Mouse (Mus musculus) liver, embryonic 14.5 days (tissue): Measurements from ENCODE around the gene N4bp1. TPM values are rescaled to one million over a fixed set of nuclear protein-coding genes. Genes with fewer than 3 reads are reported as not detected.

Experiments
- ATAC-seq: fragments of 200-750 bp; cut with Nextera tagmentation; 2 replicates; pipeline ENCODE4 v1.8.0; 2017; ENCODE audit warnings: moderate number of reproducible peaks, mild to moderate bottlenecking, moderate library complexity; ENCODE audit not compliant: insufficient read depth
- DNase-seq, 3 experiments: peaks; one replicate each; pipeline ENCODE4 v3.0.0-alpha.2; 2012 to 2013; ENCODE audit warnings: low read depth in 3 of 3, low spot score in 3 of 3
- H3K27ac ChIP-seq: fragments of 300-500 bp; sonication (generic); 2 replicates; pipeline ENCODE4 v1.5.1; 2014; ENCODE audit warnings: moderate library complexity, mild to moderate bottlenecking, control low read depth, inconsistent platforms
- H3K27me3 ChIP-seq: fragments of 300-500 bp; sonication (generic); 2 replicates; pipeline ENCODE4 v1.6.1; 2014; ENCODE audit warnings: mild to moderate bottlenecking, low read length, moderate library complexity; ENCODE audit not compliant: control insufficient read depth, insufficient read depth
- H3K36me3 ChIP-seq: fragments of 300-500 bp; sonication (generic); replicated peaks from 2 replicates; pipeline ENCODE4 v1.6.1; 2014; ENCODE audit warnings: low read depth; ENCODE audit not compliant: control insufficient read depth, insufficient read depth
- H3K4me1 ChIP-seq, 2 experiments: fragments of 200-500 bp in 1 of 2; fragments of 300-500 bp in 1 of 2; sonication (generic) in 1 of 2; replicated peaks; 2 replicates each; pipeline ENCODE4 v1.6.1; 2012 to 2014; ENCODE audit warnings: antibody characterized with exemption in 1 of 2, inconsistent platforms in 1 of 2, low read length in 1 of 2; ENCODE audit not compliant: control insufficient read depth in 2 of 2, insufficient read depth in 2 of 2
- H3K4me2 ChIP-seq: fragments of 300-500 bp; sonication (generic); 2 replicates; pipeline ENCODE4 v1.6.1; 2014; ENCODE audit warnings: low read depth, mild to moderate bottlenecking, control low read depth, moderate library complexity
- H3K4me3 ChIP-seq, 2 experiments: fragments of 200-500 bp in 1 of 2; fragments of 300-500 bp in 1 of 2; sonication (generic) in 1 of 2; 2 replicates each; pipeline ENCODE4 v1.5.1; 2012 to 2014; ENCODE audit warnings: low read depth in 2 of 2, low read length in 2 of 2, mild to moderate bottlenecking in 2 of 2, control low read depth in 1 of 2, inconsistent platforms in 1 of 2, moderate library complexity in 1 of 2; ENCODE audit not compliant: insufficient read depth in 1 of 2
- H3K9ac ChIP-seq: fragments of 300-500 bp; sonication (generic); replicated peaks from 2 replicates; pipeline ENCODE4 v1.6.1; 2014; ENCODE audit warnings: mild to moderate bottlenecking, control low read depth, moderate library complexity
- H3K9me3 ChIP-seq: fragments of 300-500 bp; sonication (generic); 2 replicates; pipeline ENCODE4 v1.6.1; 2016; ENCODE audit warnings: low read length, mixed read lengths; ENCODE audit not compliant: control insufficient read depth
- CTCF ChIP-seq: IDR thresholded peaks from 2 replicates; pipeline ENCODE4 v1.5.1; 2016; ENCODE audit warnings: antibody characterized with exemption, low read depth, control low read depth
- EP300 ChIP-seq: IDR thresholded peaks from 2 replicates; pipeline ENCODE4 v1.6.1; 2016; ENCODE audit warnings: antibody characterized with exemption, low read depth
- WGBS: fragments of 180-500 bp; shearing (Covaris S2); extraction: QIAGEN DNeasy Blood & Tissue Kit; methylation state at CpG from one replicate; pipeline ENCODE4 v1.1.7; 2014; ENCODE audit not compliant: insufficient replicate concordance; 5-methylcytosine and 5-hydroxymethylcytosine counted together
- polyA plus RNA-seq, 2 experiments: library from polyadenylated mRNA; depleted of rRNA in 1 of 2; stranded (reverse) in 1 of 2; unstranded in 1 of 2; fragments of >200 nt; fragmentation: Nextera tagmentation in 1 of 2; extraction: Ambion mirVana in 1 of 2; gene quantifications; 2 replicates each; pipeline versions ENCODE4 v1.2.1 to v1.2.3; 2012 to 2014

N4bp1 gene
- polyA plus RNA-seq, 2 experiments = 2.1 to 3.1 TPM

DNA sequence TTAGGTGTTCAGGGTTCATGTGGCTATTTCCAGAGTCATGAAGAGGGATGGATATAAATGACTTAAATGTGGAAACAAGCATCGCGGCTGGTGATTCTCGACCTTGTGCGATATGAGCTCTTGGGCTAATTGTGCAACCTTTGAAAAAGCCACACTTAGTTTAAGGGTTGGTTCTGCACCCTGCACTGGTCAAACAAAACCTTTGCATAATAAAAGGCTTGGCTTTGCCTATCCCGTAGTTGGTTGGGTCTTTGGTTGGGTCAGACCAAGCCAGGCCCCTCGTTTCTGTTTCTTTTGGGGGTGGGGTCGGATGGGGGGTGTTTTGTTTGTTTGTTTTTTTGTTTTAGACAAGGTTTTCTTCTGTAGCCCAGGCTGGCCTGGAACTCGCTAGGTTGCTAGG is 17.6 kb upstream of the N4bp1 start:
- H3K4me1 ChIP-seq = peaks cover 0 to 8% of the 10 kb centered on the region in 2 experiments; a peak in 2 of 4 replicates
- H3K4me3 ChIP-seq = no peak overlapping the region
- DNase-seq (no peak), ATAC-seq (no peak)
- WGBS = 65% methylated on average over 8 of the region's 8 CpGs
- no peaks in the 10 kb centered on the region for H3K27me3 ChIP-seq
- H3K4me2 ChIP-seq = no peak overlapping the region
- H3K9ac ChIP-seq = no peak overlapping the region
- H3K27ac ChIP-seq = no peak overlapping the region
- no peak for TF ChIP-seq CTCF
- no peak for TF ChIP-seq EP300
- H3K36me3 ChIP-seq = no peaks in the 10 kb centered on the region
- H3K9me3 ChIP-seq = no peaks in the 10 kb centered on the region

DNA sequence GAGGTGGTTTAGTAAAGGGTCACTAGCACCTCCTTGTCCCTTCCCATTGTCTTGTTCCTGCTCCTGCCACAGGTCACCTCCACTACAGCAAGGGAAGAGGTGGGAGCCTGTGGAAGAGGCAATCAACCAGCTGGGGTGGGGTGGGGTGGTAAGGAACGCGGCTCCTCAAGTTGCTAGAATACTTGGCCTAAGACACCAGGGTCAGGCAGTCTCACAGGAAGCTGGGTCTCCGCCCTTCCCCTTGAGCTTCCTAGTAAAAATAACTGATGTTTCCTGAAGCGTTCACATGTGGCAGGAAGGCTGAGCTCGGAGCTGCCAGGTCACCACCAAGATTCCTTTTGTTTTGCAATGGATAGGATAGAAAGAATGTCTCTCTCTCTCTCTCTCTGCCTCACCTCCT is 16.9 kb upstream of the N4bp1 start:
- H3K9ac ChIP-seq = no peak overlapping the region
- no peak for TF ChIP-seq EP300
- no peak for TF ChIP-seq CTCF
- DNase-seq (no peak), ATAC-seq (no peak)
- no peaks in the 10 kb centered on the region for H3K27me3 ChIP-seq
- H3K36me3 ChIP-seq = no peaks in the 10 kb centered on the region
- H3K4me1 ChIP-seq = peaks cover 0 to 13% of the 10 kb centered on the region in 2 experiments; a peak in 2 of 4 replicates
- WGBS = 7% methylated on average over 5 of the region's 5 CpGs
- no peaks in the 10 kb centered on the region for H3K9me3 ChIP-seq
- no peak overlapping the region for H3K4me3 ChIP-seq
- H3K4me2 ChIP-seq = no peak overlapping the region
- no peak overlapping the region for H3K27ac ChIP-seq

DNA sequence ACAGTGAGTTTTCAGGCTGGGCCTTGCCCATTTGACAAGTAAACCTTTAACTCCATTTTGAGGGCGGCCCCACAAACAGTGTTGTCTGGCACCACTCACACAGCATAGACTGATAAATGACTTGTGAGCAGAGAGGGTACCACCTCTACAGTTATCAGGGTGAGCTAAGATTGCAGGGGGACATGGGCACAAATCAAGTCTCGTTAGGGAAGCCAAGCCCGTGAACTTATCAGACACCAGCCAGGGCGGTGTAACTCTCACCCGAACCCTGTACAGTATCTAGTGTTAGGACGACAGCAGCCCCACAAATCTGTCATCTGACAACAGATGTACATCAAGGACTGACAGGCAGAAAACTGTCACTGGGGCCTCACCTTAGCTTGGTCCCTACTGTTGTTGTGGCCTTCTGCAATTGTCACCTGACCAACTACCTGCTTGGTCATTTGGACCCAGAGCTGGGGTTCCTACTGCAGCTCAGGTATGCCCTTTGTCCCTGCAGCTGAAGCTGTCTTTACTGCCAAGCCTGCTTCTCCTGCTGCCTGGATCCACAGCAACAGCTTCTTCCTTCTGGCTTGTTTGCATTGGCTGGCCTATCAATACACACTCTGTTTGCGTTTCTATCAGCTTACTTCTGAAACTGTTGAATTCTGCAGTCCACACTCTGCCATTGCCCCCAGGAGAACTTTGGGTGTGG is 12.8 kb upstream of the N4bp1 start:
- no peaks in the 10 kb centered on the region for H3K9me3 ChIP-seq
- no peak overlapping the region for H3K9ac ChIP-seq
- TF ChIP-seq CTCF (no peak), EP300 (peak; percentile 35; the same call in 1 of the 2 replicates)
- peaks cover 0 to 13% of the 10 kb centered on the region in 2 experiments; a peak in 2 of 4 replicates for H3K4me1 ChIP-seq
- DNase-seq = no peak
- H3K27me3 ChIP-seq = no peaks in the 10 kb centered on the region
- no peaks in the 10 kb centered on the region for H3K36me3 ChIP-seq
- WGBS = 14% methylated on average over 7 of the region's 7 CpGs
- peak; percentile 79 for ATAC-seq
- no peak overlapping the region for H3K4me2 ChIP-seq
- no peak overlapping the region for H3K4me3 ChIP-seq
- no peak overlapping the region for H3K27ac ChIP-seq

DNA sequence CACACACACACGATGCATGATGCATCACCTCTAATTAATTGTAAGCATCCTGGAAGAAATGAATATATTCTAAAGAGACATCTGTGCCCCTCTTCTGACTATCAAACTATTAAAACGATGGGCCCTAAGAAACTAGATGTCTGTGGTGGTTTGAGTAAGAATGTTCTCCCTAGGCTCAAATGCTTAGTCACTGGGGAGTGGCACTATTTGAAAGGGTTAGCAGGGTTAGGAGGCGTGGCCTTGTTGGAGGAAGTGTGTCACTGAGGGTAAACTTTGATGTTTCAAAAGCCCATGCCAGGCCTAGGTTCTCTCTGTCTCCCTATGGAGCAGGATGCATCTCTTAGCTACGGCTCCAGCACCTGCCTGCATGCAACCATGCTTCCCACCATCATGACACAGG is 10.3 kb upstream of the N4bp1 start:
- H3K36me3 ChIP-seq = no peaks in the 10 kb centered on the region
- no peaks in the 10 kb centered on the region for H3K27me3 ChIP-seq
- H3K4me3 ChIP-seq = no peak overlapping the region
- TF ChIP-seq EP300 (no peak), CTCF (no peak)
- 66% methylated on average over 4 of the region's 4 CpGs for WGBS
- no peak for ATAC-seq
- H3K4me2 ChIP-seq = no peak overlapping the region
- H3K9ac ChIP-seq = no peak overlapping the region
- peaks cover 0 to 13% of the 10 kb centered on the region in 2 experiments; a peak in 2 of 4 replicates for H3K4me1 ChIP-seq
- H3K9me3 ChIP-seq = no peaks in the 10 kb centered on the region
- DNase-seq = no peak
- H3K27ac ChIP-seq = no peak overlapping the region

DNA sequence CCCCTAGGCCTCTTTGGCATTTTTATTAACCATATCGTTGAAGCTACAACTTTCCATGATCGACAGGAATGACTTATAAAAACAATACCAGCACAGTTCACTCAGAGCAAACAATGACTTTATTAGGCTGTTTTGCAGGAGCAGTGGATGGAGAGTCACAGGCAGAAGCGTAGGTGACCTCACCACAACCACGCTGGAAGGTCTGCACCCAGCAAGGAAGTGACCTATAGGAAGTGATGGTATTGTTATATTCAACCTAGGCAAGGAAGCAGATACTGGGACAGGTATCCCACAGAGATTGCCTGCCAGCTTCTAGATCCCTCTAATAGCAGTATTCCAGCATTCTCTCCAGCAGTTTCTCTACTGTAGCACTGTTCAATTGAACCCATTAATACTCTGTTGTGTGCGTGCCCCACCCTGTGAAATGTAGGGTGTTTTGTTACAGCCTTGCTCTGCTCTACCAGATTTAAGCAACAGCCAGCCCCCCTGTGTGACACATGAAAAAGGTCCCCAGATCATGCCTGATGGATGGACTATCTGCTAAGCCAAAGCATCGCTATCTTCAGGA is 9.2 kb upstream of the N4bp1 start:
- TF ChIP-seq EP300 (no peak), CTCF (no peak)
- H3K4me3 ChIP-seq = no peak overlapping the region

More for the DNA sequence above, 9.2 kb upstream of the N4bp1 start:
- WGBS = 59% methylated on average over 6 of the region's 6 CpGs
- Histone ChIP-seq H3K4me2 (no peak overlapping the region), H3K27me3 (no peaks in the 10 kb centered on the region), H3K9me3 (no peaks in the 10 kb centered on the region), H3K36me3 (no peaks in the 10 kb centered on the region), H3K27ac (no peak overlapping the region), H3K9ac (no peak overlapping the region), H3K4me1 (peaks cover 0 to 13% of the 10 kb centered on the region in 2 experiments; a peak in 2 of 4 replicates)
- DNase-seq = no peak
- ATAC-seq = no peak
